Mouse (Mus musculus): Measurements from ENCODE around the gene Ostm1.

The Ostm1 gene

DNA sequence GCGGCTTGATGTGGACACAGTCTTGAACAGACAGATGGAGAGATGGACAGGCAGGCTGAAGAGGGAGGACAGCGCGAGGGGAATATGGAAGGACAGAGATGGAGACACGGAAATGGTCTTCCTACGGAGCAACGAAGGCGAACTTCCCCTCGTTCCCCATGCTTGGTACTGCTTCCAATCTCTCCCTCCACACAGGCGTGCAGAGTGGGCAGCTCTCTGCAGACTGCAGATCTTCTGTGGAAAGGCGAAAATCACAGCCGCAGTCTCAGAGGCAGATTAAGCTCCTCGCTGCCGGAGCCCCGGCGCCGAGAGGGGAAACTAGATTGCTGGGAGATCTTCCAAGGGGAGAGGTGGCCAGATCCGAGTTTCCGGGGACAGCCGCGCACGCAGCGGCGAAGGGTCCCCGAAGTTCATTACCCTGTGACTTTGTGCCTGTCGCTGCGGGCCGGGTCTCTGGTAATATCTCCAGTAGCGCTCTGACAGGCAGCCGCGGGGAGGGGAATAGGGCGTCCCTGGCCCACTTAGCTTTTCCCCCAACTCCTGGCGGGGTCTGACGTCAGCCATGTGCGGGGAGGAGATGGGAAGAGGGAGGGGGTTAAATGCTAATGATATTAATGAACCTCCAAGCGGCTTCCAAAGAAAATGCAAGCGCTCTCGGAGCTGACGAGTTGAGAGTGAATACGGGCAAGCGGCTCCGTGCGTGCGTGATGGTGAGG, at the start of gene Ostm1, which contains the start of gene Nr2e1:
Gene Ostm1 (plus strand): TSS at position 666 of the 716 bp plus-strand sequence.
Gene Nr2e1 (minus strand): TSS at position 476 of the 716 bp plus-strand sequence.
- peak; percentile 29 to 49 for DNase-seq (ENCODE audit: low spot score in 2 of 2)

DNA sequence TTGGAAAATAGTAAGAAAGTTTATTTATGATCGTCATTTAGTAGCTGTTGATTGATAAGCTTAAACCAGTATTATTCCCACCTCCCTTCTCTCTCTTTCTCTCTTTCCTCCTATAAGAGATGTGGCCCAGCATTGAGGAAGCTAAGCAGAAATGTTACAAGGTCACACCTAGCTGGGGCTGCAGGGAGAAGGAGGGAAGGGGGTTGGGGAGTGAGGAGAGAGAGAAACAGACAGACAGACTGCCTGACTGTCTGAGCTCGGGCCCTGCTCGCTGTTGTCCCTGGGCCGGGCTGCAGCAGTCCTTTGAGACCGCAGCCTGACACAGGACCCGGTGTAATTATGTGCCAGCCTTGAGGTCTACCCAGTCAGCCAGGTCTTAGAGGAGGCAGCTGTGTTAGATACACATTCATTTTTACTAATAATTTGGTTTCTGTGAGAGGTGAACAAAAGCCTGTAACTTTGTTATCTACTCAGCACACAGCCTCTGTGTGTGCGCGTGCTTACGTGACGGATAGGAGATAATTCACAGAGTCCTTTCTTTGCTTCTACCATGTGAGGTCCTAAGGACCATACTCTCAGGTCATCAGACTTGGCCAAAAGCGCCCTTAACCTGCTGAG, 49.7 kb upstream of the Ostm1 start:
- no peak for DNase-seq (ENCODE audit: low spot score in 2 of 2)

DNA sequence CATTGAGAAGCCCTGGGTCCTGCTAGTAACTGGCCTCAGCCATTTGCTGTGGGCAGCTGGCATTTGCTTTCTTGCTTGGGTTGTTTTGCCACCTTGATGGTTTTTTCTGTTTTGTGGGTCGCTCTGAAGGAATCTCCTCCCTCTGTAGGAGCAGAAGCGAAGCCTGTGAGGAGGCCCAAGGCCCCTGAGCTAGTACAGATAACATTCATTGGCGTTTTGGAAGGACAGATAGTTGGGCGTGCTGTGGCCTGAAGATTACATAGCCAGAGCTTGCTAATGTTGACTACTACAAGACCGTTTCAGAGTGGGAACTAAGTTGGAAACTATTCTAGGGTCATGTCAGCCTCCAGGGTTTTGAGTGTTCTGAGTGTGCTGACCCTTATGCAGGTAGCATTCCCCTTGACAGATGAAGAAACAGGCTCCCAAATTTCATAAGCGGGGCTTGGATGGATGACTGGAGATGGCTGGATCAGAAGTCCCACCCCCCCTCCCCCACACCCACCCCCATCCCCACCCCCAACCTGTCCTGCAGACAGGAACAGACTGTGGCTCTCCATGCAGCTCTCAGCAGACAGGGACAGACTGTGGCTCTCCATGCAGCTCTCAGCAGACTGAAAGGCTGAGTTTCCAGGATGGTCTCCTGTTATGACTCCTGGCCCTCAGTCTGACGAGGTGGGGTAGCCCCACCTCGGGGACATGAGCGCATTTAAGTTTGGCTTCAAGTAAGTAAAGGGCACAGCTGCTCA, 45.9 kb upstream of the Ostm1 start:
- DNase-seq (ENCODE audit: low spot score in 2 of 2): no peak

DNA sequence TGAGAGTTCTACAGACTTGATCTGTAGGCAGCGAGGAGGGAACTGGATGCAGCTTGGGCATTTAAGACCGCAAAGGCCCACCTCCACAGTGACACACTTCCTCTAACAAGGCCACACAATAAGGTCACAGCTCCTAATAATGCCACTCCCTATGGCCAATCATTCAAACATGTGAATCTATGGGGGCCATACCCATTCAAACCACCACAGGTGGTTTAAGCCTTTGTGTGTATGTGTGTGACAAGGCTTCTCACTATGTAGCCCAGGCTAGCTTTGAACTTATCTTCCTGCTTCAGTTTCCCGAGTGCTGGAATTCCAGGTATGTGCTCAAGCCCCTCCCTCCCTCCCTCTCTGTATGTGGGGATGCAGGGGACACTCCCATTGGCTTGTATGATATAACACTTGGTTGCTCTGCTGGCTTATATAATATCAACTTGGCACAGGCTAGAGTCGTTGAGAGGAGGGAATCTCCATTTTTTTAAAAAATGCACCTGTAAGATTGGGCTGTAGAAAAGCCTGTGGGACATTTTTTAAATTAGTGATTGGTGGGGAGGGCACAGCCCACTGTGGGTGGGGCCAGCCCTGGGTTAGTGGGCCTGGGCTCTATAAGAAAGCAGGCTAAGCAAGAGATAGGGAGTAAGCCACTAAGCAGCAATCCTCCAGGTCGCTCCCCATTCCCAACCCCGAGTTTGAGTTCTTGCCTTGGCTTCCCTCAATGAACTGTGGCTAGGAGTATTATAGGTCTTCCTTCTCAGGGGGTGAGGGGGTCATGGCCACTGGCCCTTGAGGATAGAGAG, 37.7 kb upstream of the Ostm1 start:
- no peak for DNase-seq (ENCODE audit: low spot score in 2 of 2)

DNA sequence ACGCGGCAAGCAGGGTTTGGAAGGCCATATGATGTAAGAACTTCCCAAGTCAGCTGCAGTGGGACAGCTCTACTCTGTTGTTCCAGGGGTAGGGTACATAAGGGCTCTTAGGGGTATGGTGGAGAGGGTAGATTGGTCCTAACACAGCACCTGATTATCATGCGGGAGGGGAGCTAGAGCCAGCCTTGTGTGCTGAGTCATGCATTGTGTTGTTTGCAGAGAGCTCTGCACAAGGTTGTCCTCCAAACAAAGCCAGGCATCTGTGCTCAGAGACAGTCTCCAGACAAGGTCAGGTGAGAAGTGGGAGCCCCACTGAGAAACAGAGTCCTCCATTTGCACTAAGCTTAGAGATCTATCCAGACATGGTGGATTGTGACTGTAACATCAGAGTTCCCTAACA, 37.1 kb upstream of the Ostm1 start:
- DNase-seq (ENCODE audit: low spot score in 2 of 2): no peak

DNA sequence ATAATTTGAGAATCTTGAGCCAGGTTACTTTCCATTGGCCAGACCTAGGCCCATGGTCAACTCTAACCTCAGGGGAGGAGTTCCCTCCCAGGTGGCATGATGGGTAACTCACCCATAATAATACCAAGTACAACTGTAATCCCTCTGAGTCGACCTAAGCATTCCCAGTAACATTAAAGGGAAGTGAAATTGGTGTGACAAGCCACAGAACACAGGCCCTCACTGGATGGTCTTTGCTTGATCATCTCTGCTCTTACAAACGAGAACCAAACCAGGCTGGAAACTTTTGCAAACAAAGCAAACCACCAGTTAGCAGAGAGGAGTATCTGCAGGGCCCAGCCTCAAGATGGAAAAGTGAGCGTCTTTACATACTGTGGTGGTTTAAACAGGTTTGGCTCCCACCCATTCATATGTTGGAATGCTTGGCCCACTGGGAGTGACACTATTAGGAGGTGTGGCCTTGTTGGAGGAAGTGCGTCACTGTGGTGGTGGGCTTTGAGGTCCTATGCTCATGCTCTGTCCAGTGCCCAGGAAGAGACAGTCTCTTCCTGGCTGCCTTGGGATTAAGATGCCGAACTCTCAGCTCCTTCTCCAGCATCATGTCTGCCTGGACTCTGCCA, 23.9 kb upstream of the Ostm1 start:
- DNase-seq (ENCODE audit: low spot score in 2 of 2): no peak

DNA sequence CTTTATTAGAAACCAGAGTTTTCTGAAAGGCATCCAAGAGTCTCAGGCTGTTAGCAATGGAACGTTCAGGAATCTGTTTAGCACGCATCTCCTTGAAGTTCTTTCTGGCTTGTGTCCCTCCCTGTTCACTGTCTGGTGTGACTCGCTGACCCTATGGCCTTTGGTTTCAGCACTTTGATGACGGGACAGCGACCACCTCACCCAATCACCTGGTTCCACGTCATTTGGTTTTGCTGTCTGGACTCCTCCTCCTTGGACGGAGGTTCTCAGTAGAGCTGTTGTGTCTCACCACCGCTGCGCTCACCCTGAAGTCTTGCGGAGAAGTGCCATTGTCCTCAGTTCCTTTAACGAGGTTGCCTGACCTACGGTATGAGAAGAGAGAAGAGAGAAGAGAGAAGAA, 21.4 kb upstream of the Ostm1 start:
- no peak for DNase-seq (ENCODE audit: low spot score in 2 of 2)

DNA sequence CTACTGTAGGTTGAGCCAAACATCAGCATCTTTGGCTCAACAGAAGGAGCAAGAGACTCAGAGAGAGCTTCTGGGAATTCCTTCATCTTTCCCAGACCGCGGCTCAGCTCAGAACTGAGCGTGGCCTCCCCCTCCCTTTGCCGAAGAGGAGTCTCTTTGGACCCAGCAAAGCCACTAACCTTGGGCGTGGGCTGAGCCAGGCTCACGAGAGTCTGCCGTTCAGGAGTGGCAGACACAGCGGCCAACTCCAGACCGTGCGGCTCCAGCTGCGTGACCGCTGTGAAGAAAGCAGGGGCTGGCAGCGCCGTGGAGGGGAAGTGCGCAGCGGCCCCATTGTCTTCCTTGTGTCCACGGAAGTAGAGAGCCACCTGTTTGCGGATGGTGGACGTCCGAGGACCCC, 11.1 kb upstream of the Ostm1 start:
- DNase-seq (ENCODE audit: low spot score in 2 of 2): no peak

DNA sequence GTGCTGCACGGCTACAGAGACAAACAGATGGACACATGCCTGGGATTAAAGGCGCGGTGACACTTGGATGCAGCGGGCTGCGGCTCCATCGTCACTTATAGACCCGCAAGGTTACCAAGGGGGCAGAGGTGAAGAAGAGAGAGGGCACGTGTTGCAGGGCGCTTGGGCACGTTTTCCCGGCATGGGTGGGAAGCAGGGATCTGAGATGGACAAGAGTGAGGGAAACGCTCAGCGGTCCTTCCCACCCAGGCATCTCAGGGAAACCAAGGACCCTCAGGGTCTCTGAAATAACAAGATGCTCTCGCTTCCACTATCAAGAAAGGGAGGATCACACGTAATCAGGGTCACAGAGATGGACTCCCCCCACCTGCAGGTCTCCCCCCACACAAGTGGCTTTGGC, 10.7 kb upstream of the Ostm1 start:
- DNase-seq (ENCODE audit: low spot score in 2 of 2): no peak

DNA sequence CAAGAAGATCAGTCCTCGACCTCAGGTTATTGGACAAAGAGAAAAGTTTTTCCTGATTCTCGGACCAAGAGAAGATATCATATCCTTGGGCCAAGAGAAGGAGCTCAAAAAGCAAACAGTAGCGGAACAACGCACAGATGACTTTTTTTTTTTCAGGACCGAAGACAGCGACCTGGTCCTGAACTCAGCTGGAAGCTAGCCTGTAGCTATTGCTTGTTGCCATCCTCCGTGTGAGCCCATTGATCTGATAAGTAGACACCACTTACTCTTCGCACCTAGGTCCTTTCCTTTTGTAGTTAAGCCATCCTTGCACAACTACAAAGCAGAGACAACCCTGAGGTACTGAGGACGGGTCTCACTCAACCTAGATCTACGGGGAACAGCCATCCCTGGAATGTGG, 9.0 kb upstream of the Ostm1 start:
- DNase-seq (ENCODE audit: low spot score in 2 of 2): no peak

DNA sequence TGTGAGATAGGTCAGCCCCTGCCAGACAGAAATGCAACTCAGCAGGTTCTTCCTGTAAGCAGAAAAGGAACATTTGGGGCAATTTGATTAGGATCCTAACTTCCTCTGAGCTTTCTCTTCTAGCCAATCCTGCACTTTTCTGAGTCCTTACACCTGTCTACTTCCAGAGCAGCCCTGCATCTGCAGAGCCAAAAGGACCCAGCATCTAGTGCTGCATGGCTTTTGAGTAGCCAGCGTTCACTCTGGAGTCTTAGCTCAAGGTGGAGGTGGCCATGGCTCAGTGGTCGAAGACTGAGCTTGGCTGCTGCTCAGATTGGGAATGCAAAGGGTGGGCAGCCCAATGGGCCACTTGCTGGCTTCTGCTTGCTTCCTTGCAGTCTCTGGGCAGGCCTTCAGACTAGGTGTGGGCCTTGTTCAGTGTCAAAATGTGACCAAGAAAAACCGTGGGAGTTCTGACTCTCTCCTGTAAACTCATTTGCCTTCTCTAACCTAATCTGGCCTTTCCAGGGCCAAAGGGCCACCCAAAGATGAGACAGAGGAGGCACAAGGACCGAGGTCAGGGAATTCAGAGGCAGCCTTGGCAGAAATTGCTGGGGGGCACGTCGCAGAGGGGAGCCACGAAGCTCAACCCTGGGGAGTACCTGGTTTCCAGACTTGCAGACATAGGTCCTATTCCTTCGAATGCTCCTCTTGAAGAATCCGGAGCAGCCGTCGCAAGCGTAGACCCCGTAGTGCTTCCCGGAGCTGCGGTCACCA, 5.9 kb upstream of the Ostm1 start:
- DNase-seq (ENCODE audit: low spot score in 2 of 2): no peak

DNA sequence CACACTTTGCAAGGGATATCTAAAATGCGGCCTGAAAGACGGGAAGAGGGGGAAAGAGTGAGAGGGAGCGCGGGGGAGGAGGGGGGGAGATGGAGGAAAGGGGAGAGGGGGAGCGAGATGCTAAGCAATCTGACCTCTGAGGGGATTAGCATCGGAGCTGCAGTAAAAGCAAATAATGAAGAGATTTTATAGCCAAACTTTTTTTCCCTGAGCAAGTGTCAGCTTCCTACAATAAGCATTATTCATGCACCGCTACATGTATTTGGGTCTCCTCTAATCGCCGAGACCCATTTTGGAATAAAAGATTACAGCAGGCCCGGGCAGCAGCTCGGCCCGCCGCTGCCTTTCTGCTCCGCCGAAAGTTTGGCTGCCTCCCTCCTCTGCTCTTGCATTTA, 5.3 kb upstream of the Ostm1 start:
- DNase-seq (ENCODE audit: low spot score in 2 of 2): no peak

DNA sequence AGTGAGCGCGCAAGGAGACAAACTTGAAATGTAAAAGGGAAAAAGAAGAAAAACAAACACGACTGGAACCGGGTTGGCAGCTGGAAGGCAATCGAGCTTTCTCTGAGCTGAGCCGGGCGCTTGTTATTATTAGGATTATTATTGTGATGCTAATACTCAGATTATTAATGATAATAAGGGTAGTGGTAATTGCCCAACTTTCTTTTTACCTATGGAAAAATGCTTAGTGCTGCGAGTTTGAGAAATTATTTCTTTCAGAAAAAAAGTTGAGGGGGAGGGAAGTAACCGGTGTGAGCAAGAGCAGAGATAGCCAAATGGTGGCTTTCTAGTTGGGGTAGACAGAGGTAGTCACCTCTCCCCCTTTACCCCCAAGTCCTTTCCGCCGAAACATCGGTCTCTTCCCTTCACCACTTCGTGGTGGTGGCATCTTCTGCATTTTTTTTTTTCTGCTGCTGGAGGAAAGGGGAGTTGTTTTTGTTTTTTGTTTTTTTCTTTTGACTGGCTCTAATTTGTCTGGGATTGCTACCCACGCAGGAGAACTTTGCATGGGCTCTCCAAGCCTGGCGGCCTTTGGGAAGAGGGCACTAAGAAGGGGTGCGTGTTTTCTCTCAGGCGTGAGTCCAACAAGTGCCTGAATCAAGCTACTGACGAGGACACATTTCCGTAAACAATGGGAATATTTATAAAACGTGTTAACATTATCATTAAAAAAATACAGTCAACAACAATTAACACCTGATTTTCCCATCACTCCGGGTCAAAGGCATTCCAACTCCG, 4.7 kb upstream of the Ostm1 start:
- DNase-seq (ENCODE audit: low spot score in 2 of 2): no peak

DNA sequence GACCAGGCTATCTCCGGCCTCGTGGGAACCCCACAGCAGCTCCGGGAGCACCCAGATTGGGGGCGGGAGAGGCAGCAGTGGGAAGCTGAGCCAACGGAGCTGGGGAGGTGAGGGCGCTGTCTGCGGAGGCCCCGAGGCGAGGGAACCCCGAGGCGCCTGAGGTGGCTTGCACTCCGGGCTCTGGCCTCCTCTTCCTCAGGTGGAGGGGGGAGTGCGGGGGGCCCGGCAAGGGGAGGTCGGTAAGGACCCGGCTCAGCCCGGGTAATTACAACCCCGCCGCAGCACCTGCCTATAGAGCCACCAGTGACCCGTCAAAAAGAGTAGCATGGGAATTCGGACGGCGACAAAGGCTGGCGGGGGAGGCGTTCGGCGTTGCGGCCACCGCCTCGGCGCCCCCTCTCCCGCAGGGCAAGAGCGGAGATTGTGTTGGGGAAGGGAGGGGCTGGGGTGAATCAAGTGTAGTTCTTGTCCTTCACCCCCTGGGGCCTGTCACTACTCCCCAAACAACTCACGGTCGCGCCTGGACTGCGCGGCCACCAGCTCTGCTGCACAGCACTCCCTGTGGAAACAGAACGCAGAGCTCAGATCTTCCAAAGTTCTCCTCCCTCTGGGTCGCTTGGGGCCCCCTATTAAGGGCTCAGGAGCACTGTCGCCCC, 4.0 kb upstream of the Ostm1 start:
- DNase-seq (ENCODE audit: low spot score in 2 of 2): no peak

DNA sequence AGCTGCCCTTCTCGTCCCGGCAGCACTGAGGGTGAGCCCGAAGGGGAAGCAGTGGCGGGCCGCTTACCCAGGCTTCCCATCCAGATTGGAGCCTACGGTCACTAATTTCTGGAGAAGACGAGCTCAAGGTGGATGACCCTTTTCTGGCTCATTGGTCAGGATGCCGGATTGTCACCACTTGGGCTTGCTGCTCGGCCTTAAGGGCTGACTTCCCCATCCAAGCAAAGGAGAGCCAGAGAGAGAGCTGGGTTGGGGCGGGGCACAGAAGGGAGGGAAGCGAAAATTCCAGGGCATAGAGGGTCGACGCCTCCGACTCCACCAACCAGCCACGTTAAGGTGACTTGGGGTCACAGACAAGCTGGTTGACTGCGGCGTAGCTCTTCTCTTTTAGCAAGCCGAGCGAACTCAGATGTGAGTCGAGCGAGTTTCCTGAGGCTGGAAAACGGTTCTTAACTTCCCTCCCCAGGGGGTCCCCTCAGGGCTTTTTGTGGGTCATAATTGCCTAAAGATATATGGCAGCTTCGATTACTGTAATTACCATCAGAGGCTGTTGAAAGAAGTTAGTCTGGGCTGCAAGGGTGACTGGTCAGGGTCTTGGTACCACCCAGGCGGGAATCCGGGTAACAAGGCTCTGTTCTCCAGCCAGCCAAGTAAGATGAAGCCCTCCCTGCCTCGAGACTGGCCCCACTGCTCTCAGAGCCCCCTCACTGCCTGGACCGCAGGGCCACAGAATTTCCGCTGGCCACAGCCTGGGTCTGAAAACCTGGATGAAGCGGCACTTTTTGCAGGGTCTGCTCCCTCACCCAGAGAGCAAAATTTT, 3.3 kb upstream of the Ostm1 start:
- no peak for DNase-seq (ENCODE audit: low spot score in 2 of 2)

DNA sequence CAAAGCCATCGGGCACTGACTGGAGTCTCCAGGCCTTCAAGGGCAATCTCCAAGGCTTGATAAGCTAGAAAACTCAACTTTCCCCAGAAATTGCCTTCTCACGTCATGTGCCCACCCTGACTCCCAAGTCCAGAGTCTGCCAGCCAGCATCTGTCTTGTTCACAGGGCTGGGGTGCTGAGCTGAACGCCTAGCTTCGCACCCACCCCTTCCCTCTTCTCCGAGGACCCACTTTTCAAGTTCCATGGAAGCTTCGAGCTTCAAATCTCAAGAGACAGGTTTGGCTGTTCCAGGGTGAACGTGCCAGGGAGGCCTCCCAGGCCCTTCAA, 2.7 kb upstream of the Ostm1 start:
- DNase-seq (ENCODE audit: low spot score in 2 of 2): no peak

DNA sequence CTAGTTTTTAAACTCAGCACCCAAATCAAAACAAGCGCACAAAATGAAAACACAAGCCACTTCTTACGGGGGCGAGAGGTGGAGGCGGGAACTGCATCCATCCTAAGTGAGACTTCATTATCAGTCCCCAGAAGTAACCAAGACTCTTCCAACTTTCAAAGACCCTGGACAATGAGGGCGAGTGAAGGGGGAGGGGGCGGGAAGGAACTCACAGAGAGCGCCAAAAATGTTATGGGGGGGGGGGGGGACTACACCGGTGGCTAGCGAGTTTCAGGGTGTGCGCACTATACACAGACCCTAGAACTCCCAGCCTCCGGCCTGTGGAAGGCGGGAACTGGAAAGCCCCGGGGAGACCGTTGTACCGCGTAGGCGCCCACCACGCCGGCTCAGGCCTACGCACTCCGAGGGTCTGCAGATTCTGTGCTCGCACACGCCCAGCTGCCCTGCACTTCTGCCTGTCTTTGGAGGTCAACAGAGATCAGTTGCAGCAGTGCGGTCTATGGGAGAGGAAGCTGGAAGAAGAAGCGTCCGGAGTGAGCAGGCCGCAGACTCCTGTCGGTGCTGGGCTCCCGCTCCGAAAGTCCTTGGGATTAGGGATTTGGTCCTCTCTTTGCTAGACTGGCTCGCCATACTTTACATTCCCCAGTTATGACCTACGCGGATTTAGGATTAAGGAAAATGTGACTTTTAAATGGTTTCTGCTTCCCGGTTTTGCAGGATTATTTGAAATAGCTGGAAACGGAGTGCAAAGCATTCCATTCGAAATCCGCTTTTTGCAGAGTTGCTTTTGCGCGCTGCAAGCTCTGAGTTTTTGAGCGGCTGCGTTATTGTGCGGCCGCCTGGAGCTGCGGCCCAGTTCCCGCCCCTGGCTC, 1.7 kb upstream of the Ostm1 start:
- DNase-seq (ENCODE audit: low spot score in 2 of 2): no peak

DNA sequence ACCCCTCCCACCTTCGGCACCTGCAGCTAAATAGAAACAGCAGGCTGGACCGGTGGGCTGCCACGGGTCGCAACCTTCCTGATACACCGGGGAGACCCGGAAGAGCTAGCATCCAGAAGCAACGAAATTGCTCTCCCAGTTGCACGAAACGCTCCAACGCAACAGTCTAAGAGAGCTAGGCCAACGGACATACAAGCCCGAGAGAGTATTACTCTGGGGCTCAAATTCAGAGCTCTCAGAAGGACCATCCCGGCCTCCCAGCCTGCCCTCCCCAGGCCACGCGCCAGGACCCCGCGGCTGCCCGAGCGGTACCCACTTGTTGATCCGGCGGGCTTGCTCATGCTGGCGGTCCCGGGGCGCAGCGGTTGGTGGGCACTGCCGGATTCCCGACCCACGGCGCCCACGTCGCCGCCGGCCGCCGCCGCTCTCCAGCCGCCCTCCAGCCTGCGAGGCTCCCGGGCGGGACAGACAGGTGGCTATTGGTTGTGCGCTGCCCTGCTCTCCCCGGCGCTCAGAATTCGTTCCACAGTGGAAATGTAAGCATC, 984 bp upstream of the Ostm1 start:
- DNase-seq (ENCODE audit: low spot score in 2 of 2): no peak

All from right cerebral cortex, postnatal 36 days (tissue).